Mouse (Mus musculus): Measurements from ENCODE around the gene Gm43064. TPM values are rescaled to one million over a fixed set of nuclear protein-coding genes. Genes with fewer than 3 reads are reported as not detected.
"Not testable (repeated sequence)": the region's sequence is repeated elsewhere in the genome, so short reads cannot be mapped to it uniquely, and the experiment has no call there.

The Gm43064 gene
- polyA plus RNA-seq, 1 experiment from 2014 or later: 0.21 TPM

DNA sequence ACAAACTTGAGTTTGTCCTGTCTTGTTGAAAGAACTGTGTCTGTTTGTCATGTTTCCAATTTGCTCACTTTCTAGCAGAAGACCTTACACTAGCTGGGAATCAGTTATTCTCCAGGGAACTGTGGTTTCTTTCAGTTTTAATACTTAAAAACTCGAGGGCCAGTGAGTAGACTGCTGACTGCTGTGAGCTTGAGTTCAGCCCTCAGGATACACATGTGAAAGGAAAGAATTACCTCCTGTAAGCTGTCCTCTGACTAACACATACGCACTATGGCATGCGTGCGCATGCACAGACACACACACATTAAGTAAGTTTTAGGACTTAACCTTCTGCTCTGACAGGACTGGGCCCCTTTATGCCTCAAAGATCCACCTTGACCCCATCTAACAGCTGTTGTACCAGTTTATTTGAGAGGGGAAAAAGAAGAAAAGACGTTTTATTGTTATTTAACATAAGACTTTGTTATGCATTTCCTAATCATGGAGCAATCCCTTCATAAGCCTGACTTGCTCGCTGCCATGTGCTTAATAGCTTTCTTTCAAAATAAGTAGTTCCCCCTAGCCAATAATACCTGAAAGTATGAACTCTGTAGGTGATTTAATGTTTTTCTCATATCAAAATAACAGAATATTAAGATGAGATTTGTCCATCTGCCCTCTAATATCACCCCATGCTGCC is 26.0 kb downstream of the Gm43064 start:
- Histone ChIP-seq H3K27ac (replicated peaks) (no peak overlapping the region), H3K4me2 (no peak overlapping the region), H3K9me3 (no peaks in the 10 kb centered on the region), H3K4me3 (no peak overlapping the region), H3K36me3 (no peaks in the 10 kb centered on the region), H3K4me1 (peaks cover 25% of the 10 kb centered on the region), H3K27me3 (replicated peaks) (no peaks in the 10 kb centered on the region), H3K9ac (no peak overlapping the region)
- WGBS: 79% methylated on average over 6 of the region's 6 CpGs
- no peak for ATAC-seq (ENCODE audit: extremely low read depth, insufficient number of reproducible peaks, low FRiP score, low TSS enrichment)

DNA sequence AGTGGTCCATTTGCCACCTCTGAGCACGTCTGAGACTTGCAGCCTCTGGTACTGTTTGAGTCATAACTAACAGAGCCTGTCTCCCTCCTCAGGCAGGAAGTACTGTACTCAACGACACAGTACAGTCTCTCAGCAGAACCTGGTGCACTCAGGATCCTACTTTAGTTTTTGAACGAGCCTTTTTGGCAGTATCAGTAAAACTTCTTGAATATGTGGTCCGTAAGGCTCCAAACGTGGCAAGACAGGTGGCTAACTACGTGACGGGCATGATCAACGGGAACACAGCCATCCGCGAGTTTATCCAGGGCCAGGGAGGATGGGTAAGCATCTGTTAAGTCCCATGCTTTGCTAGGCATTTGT is 26.6 kb downstream of the Gm43064 start:
- 70% methylated on average over 10 of the region's 10 CpGs for WGBS
- no peak for ATAC-seq (ENCODE audit: extremely low read depth, insufficient number of reproducible peaks, low FRiP score, low TSS enrichment)
- no peak overlapping the region for H3K9ac ChIP-seq
- no peaks in the 10 kb centered on the region for H3K36me3 ChIP-seq
- peaks cover 19% of the 10 kb centered on the region for H3K4me1 ChIP-seq
- H3K4me3 ChIP-seq: no peak overlapping the region
- no peak overlapping the region for H3K27ac ChIP-seq (replicated peaks)
- H3K4me2 ChIP-seq: no peak overlapping the region
- no peaks in the 10 kb centered on the region for H3K27me3 ChIP-seq (replicated peaks)
- H3K9me3 ChIP-seq: no peaks in the 10 kb centered on the region; the same call in 1 of the 2 replicates

DNA sequence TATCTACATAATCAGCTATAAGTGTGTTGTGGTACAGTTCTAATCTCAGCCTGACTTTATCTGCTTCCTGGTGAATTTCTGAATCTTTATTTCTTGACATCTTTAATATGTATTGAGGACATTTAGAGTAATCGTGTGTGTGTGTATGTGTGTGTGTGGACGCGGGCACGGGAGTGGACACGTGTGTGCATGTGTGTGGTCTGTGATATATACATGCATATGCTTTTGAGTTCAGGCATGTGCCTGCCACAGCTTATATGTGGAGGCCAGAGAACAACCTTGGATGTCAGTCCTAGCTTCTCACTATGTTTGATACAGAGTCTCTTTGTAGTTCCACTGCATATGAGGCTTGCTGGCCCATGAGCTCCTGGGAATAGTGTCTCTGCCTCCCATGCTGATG is 27.1 kb downstream of the Gm43064 start:
- H3K4me2 ChIP-seq: no peak overlapping the region
- H3K9ac ChIP-seq: no peak overlapping the region
- no peak overlapping the region for H3K27ac ChIP-seq (replicated peaks)
- H3K4me3 ChIP-seq: no peak overlapping the region
- H3K4me1 ChIP-seq: peaks cover 14% of the 10 kb centered on the region
- WGBS: 85% methylated on average over 5 of the region's 5 CpGs
- no peaks in the 10 kb centered on the region for H3K27me3 ChIP-seq (replicated peaks)
- ATAC-seq (ENCODE audit: extremely low read depth, insufficient number of reproducible peaks, low FRiP score, low TSS enrichment): no peak
- H3K9me3 ChIP-seq: no peaks in the 10 kb centered on the region; the same call in 1 of the 2 replicates
- H3K36me3 ChIP-seq: no peaks in the 10 kb centered on the region

DNA sequence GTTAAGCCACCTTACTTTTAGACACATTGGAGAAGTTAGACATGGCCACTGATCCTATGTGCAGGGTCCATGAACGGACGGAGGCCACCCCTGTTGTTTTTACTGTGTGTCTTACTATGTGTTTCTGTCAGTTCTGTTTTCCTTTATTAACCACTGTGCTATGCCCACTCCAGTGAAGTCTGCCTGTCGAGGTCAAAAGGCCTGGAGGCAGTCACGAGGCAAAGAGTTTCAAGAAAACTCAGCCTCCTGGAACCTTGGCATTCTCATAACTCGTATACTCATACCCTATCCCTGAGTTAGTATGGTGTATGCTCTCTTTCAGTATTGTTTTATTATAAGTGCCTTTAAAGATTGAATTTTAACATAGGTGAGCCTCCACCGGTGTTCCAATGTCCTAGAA is 30.3 kb downstream of the Gm43064 start:
- Histone ChIP-seq H3K9ac (no peak overlapping the region), H3K4me1 (no peaks in the 10 kb centered on the region), H3K27ac (replicated peaks) (no peak overlapping the region), H3K36me3 (no peaks in the 10 kb centered on the region), H3K4me3 (no peak overlapping the region), H3K27me3 (replicated peaks) (no peaks in the 10 kb centered on the region), H3K9me3 (peaks cover 4% of the 10 kb centered on the region; the same call in 1 of the 2 replicates), H3K4me2 (no peak overlapping the region)
- ATAC-seq (ENCODE audit: extremely low read depth, insufficient number of reproducible peaks, low FRiP score, low TSS enrichment): no peak
- WGBS: 87% methylated on average over 6 of the region's 6 CpGs

DNA sequence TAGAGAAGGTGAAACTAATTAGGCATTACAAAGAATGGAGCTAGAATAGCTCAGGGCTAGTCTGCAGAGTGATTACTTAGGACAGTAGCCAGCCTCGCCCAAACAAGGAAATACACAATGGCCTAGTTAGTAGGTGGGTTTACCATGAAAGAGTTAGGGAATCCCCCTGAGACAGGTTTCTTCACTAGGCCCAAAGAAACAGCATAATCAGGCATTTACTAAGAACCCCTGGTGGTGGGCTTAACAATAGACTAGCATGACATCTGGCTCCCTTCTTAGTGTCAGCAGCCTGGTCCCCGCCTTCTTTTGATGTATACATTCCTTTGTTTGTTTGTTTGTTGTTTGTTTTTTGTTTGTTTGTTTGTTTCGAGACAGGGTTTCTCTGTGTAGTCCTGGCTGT is 30.8 kb downstream of the Gm43064 start:
- not testable (repeated sequence) for ATAC-seq (ENCODE audit: extremely low read depth, insufficient number of reproducible peaks, low FRiP score, low TSS enrichment); H3K9me3 ChIP-seq; H3K27me3 ChIP-seq (replicated peaks); H3K27ac ChIP-seq (replicated peaks); H3K4me2 ChIP-seq; H3K9ac ChIP-seq; H3K36me3 ChIP-seq; H3K4me3 ChIP-seq; H3K4me1 ChIP-seq
- WGBS: 78% methylated on average over 3 of the region's 3 CpGs

DNA sequence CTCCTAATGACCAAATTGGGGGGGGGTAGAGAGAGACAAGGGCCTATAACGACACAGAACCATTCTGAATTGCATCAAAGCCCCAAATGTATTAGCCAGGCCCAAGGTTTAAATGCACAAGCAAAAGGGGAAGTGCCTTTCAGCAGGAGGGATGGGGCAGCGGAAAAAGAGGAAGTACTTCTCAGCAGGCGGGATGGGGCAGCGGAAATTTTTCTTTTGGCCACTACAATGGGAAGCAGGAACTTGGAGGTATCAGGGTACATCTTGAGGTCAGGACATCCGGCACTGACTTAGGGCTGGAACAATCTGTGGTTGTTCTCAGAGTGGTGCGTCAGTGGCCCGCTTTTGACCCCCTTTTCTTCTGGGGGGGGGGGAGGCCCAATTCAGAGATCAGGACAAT is 31.6 kb downstream of the Gm43064 start:
- H3K4me3 ChIP-seq; H3K9ac ChIP-seq; H3K36me3 ChIP-seq; H3K9me3 ChIP-seq; ATAC-seq (ENCODE audit: extremely low read depth, insufficient number of reproducible peaks, low FRiP score, low TSS enrichment); H3K27ac ChIP-seq (replicated peaks); H3K4me1 ChIP-seq; H3K4me2 ChIP-seq; H3K27me3 ChIP-seq (replicated peaks): not testable (repeated sequence)
- 83% methylated on average over 7 of the region's 7 CpGs for WGBS

DNA sequence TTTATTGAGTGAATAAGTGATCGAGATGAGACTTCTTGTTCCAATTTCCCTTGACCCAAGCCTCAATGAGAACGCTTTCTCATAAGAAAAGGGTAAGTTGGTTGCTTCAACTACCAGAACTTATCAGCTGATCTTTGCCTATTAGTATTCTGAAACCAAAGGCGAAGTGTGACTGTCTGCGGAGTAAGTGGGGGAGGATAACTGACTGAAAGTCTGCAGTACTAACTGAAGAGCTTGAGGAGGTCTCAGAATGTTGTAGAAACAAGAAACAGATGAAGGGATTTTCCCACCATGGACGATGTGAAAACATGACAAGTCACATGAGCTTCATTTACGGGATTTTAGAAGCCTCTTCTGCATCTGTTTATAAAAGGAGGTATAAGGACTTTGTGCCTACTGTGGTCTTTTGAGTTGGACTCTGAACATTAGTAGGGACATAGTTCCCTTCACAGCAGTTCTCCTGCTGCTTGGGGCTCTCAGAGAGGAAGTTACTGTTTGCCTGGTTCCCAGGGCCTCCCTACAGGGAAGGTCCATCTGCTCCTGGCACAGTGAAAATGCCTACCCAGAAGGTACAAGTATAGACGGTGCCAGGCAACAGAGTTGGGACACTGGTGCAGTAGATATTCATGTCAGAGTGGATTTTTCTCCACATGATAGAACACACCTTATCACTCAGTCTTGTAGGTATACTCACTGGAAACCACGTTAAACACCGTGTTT is 41.4 kb downstream of the Gm43064 start:
- no peaks in the 10 kb centered on the region for H3K9me3 ChIP-seq
- H3K27me3 ChIP-seq (replicated peaks): no peaks in the 10 kb centered on the region
- H3K4me2 ChIP-seq: no peak overlapping the region
- no peak overlapping the region for H3K4me3 ChIP-seq
- no peak overlapping the region for H3K27ac ChIP-seq (replicated peaks)
- WGBS: 68% methylated on average over 9 of the region's 9 CpGs
- no peak for ATAC-seq (ENCODE audit: extremely low read depth, insufficient number of reproducible peaks, low FRiP score, low TSS enrichment)
- no peaks in the 10 kb centered on the region for H3K36me3 ChIP-seq
- H3K9ac ChIP-seq: no peak overlapping the region
- H3K4me1 ChIP-seq: no peaks in the 10 kb centered on the region

DNA sequence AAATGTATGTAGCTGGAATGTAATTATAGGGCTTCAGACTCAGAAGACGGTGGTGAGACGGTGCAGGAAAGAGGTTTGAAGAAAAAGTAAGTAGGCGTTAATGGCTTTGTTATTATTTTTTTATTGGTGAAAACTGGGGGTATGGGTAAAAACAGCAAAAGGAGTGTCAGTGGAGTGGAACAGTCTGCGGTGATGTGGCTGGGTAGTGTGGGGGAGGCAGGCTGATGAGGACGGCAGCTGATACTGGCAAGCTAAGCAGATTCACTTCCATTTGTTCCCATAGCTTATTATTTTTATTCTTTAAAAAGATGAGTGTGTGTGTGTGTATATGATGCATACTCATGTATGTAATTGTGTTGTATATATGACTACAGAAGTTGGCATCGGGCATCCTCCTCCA is 42.1 kb downstream of the Gm43064 start:
- Histone ChIP-seq H3K4me2 (no peak overlapping the region), H3K4me3 (no peak overlapping the region), H3K27ac (replicated peaks) (no peak overlapping the region), H3K36me3 (no peaks in the 10 kb centered on the region), H3K4me1 (no peaks in the 10 kb centered on the region), H3K9ac (no peak overlapping the region), H3K27me3 (replicated peaks) (no peaks in the 10 kb centered on the region), H3K9me3 (no peaks in the 10 kb centered on the region)
- no peak for ATAC-seq (ENCODE audit: extremely low read depth, insufficient number of reproducible peaks, low FRiP score, low TSS enrichment)
- 81% methylated on average over 6 of the region's 6 CpGs for WGBS

DNA sequence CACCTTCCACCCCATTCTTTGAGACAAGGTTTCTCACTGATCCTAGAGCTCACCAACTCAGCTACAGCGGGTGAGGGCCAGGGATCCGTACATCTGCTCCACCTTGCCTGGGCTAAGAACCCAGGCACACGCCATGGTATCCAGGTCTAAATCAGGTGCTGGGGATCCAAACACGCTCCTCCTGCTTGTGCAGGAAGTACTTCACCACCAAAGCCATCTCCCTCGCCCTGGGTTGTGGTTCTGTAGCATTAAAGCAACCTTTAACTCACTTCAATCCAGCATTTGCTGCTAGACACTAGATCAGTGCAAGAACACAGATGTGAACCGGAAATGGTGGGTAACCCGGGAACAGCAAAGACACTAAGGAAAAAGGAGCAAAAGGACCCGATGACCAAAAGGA is 42.5 kb downstream of the Gm43064 start:
- no peaks in the 10 kb centered on the region for H3K36me3 ChIP-seq
- no peak overlapping the region for H3K4me2 ChIP-seq
- H3K4me3 ChIP-seq: no peak overlapping the region
- ATAC-seq (ENCODE audit: extremely low read depth, insufficient number of reproducible peaks, low FRiP score, low TSS enrichment): no peak
- no peak overlapping the region for H3K9ac ChIP-seq
- WGBS: 84% methylated on average over 8 of the region's 8 CpGs
- H3K9me3 ChIP-seq: no peaks in the 10 kb centered on the region
- no peak overlapping the region for H3K27ac ChIP-seq (replicated peaks)
- H3K4me1 ChIP-seq: no peaks in the 10 kb centered on the region
- H3K27me3 ChIP-seq (replicated peaks): no peaks in the 10 kb centered on the region

DNA sequence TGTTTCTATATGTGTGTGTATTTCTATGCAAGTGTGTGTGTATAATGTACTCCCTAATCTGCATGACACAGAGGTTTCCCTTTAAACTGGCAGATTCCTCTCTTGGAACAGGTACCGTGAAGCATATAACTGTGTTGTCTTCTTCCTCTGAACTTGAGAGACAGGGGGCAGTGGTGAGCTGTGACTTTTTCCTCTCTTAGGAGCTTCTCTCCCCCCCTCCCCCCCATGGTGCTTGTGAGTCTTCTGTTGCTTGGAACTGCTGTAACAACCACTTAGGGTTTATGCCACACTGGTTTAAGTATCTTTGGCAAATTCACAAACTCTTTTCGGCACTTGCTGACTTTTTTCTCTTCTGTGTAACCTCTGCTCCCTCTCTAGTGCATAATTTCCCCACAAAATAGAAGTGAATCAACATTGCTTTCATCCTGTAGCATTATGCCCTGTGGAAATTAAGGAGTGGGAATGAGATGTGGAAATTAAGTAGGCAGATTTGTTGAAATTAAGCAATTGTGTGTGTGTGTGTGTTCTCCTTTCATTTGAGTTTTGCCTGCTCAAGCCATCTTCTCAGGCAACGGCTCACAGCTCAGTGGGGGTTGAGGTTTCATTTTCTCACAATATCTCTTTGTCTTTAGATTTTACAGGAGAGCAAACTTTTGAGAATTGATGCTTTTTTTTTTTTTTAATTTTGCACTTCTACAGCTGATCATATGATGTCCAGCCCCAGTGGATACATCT is 43.4 kb downstream of the Gm43064 start:
- Histone ChIP-seq H3K27me3 (replicated peaks) (no peaks in the 10 kb centered on the region), H3K4me2 (no peak overlapping the region), H3K4me1 (no peaks in the 10 kb centered on the region), H3K27ac (replicated peaks) (no peak overlapping the region), H3K4me3 (no peak overlapping the region), H3K9me3 (no peaks in the 10 kb centered on the region), H3K36me3 (no peaks in the 10 kb centered on the region), H3K9ac (no peak overlapping the region)
- ATAC-seq (ENCODE audit: extremely low read depth, insufficient number of reproducible peaks, low FRiP score, low TSS enrichment): no peak
- 79% methylated on average over 3 of the region's 3 CpGs for WGBS

DNA sequence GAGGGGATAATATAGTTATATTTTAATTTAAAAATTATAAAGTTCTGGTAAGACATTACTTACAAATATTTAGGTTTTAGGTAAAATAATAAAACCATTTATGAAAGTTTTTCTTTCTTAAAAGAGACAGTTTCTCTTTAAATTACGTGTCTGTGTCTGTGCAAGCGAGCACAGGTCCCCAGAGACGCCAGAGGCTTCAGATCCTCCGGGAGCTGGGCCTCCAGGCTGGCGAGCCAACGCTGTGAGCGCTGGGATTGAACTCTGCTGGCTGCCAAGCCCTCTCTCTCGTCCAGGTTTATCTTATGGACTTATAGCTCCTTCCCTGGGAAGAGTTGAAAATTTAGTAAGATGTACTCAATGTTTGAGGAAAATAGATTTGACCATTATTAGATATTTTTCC is 44.4 kb downstream of the Gm43064 start:
- no peaks in the 10 kb centered on the region for H3K4me1 ChIP-seq
- no peak for ATAC-seq (ENCODE audit: extremely low read depth, insufficient number of reproducible peaks, low FRiP score, low TSS enrichment)
- H3K4me2 ChIP-seq: no peak overlapping the region
- no peak overlapping the region for H3K27ac ChIP-seq (replicated peaks)
- no peaks in the 10 kb centered on the region for H3K9me3 ChIP-seq
- H3K9ac ChIP-seq: no peak overlapping the region
- 53% methylated on average over 8 of the region's 8 CpGs for WGBS
- no peak overlapping the region for H3K4me3 ChIP-seq
- no peaks in the 10 kb centered on the region for H3K27me3 ChIP-seq (replicated peaks)
- H3K36me3 ChIP-seq: no peaks in the 10 kb centered on the region
